Mouse (Mus musculus): Measurements from ENCODE around the gene Rps6ka2. TPM values are rescaled to one million over a fixed set of nuclear protein-coding genes. Genes with fewer than 3 reads are reported as not detected.

Rps6ka2 gene
- 10 to 100 TPM; 47.6 to 52.7 TPM for total RNA-seq (2023)

GRCm38 (mm10) chr17:7169627-7170303 is at the start of gene Rps6ka2:
Gene Rps6ka2, plus strand, starts transcription at chr17:7170115.

GRCm38 (mm10) chr17:7324346-7324745 is 154.4 kb downstream of the Rps6ka2 start, which contains the start of gene Tcp10a:
Gene Tcp10a, plus strand, starts transcription at chr17:7324646.

GRCm38 (mm10) chr17:7352596-7352995 is 182.7 kb downstream of the Rps6ka2 start, which contains the start of gene Ttll2:
Gene Ttll2, minus strand, starts transcription at chr17:7352696.

Other genes starting within 250 kb of the Rps6ka2 start
- gene Rsph3b, start 221.4 kb upstream of the Rps6ka2 start, total RNA-seq (2023): 10 to 100 TPM; 14.2 to 15.1 TPM
- 10 to 100 TPM; 33.5 to 39.4 TPM for gene Tagap1, start 209.0 kb upstream of the Rps6ka2 start, total RNA-seq (2023)
- gene Rnaset2b, start 199.5 kb upstream of the Rps6ka2 start, total RNA-seq (2023): 100 to 1,000 TPM; 196 to 205 TPM
- gene Gm49721, start 191.2 kb upstream of the Rps6ka2 start, total RNA-seq (2023): not detected
- 1 to 10 TPM; 2.5 to 4.9 TPM for gene Gm1604a, start 144.5 kb upstream of the Rps6ka2 start, total RNA-seq (2023)
- gene Tcp10a, start 154.5 kb downstream of the Rps6ka2 start, total RNA-seq (2023): under 1 TPM in 1 of 2 experiments, not detected in 1; 0.33 TPM
- not detected for gene Ttll2, start 182.6 kb downstream of the Rps6ka2 start, total RNA-seq (2023)
- gene Gm49630, start 201.9 kb downstream of the Rps6ka2 start, total RNA-seq (2023): not detected
- 1 to 10 TPM; 1.2 to 1.5 TPM for gene Unc93a2, start 215.3 kb downstream of the Rps6ka2 start, total RNA-seq (2023)

Data from neutrophil, adult 59 days (primary cell).